Mouse (Mus musculus) bone marrow macrophage, adult 2 months (primary cell): ENCODE measurements around the gene En2.

ENCODE experiments used
- CTCF ChIP-seq: IDR thresholded peaks from 2 replicates; pipeline ENCODE4 v1.5.1; 2012; ENCODE audit warnings: low read depth, mild to moderate bottlenecking, low read length, moderate library complexity
- POLR2A ChIP-seq: IDR thresholded peaks from 2 replicates; pipeline ENCODE4 v1.6.1; 2012; ENCODE audit warnings: mild to moderate bottlenecking, low read depth, low read length, borderline replicate concordance

DNA sequence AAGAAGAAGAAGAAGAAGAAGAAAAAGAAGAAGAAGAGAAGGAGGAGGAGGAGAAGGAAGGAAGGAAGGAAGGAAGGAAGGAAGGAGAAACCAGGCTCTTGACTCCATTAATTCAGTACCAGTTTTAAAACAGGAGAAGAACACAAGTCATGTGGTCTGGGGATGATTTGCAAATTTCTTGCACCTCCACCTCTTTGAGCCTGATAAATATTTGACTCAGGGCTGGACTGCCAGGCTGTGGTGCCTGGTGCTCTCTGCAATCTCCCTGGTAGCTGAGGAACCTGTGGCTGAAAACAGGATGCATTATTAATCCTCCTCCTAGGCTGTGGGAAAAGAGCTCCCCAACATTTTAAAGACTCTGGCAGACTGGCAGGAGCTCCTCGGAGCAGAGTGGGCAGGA lies 36.6 kb upstream of the En2 start:
- TF ChIP-seq POLR2A = no peak
- no peak for TF ChIP-seq CTCF
